Mouse (Mus musculus) retina, adult 2 months (tissue): ENCODE data around the gene Kri1.
"Not testable (repeated sequence)": the region's sequence is repeated elsewhere in the genome, so short reads cannot be mapped to it uniquely, and the experiment has no call there.

Source experiments
- DNase-seq: peaks from one replicate; pipeline ENCODE4 v3.0.0-alpha.2; 2012; ENCODE audit warnings: low read depth, low spot score

Gene Kri1

GRCm38 (mm10) chr9:21274336-21274735 lies 13.4 kb downstream of the Kri1 start:
- no peak for DNase-seq

- DNase-seq: no peak
Measured at GRCm38 (mm10) chr9:21273520-21274228, 14.1 kb downstream of the Kri1 start.

GRCm38 (mm10) chr9:21273094-21273493 lies 14.7 kb downstream of the Kri1 start:
- DNase-seq: no peak

GRCm38 (mm10) chr9:21272391-21272790 lies 15.4 kb downstream of the Kri1 start:
- DNase-seq: no peak

GRCm38 (mm10) chr9:21269590-21269989 lies 18.2 kb downstream of the Kri1 start:
- not testable (repeated sequence) for DNase-seq

GRCm38 (mm10) chr9:21268305-21268704 lies 19.5 kb downstream of the Kri1 start:
- no peak for DNase-seq

GRCm38 (mm10) chr9:21266889-21267288 lies 20.9 kb downstream of the Kri1 start:
- DNase-seq: no peak

- no peak for DNase-seq
Measured at GRCm38 (mm10) chr9:21265611-21266010, 22.2 kb downstream of the Kri1 start.

- DNase-seq: peak; percentile 97
Measured at GRCm38 (mm10) chr9:21265000-21265561, 22.7 kb downstream of the Kri1 start, which contains the start of gene Atg4d. Gene Atg4d (plus strand): TSS chr9:21265293.

GRCm38 (mm10) chr9:21264272-21264999 lies 23.3 kb downstream of the Kri1 start:
- DNase-seq: no peak

- DNase-seq: no peak
Measured at GRCm38 (mm10) chr9:21261831-21262230, 25.9 kb downstream of the Kri1 start.

- no peak for DNase-seq
Measured at GRCm38 (mm10) chr9:21260491-21261040, 27.2 kb downstream of the Kri1 start.

- DNase-seq: not testable (repeated sequence)
Measured at GRCm38 (mm10) chr9:21256349-21256748, 31.4 kb downstream of the Kri1 start.

GRCm38 (mm10) chr9:21254690-21255089 lies 33.1 kb downstream of the Kri1 start:
- DNase-seq: no peak

GRCm38 (mm10) chr9:21251116-21251735 lies 36.5 kb downstream of the Kri1 start:
- DNase-seq: no peak

- no peak for DNase-seq
Measured at GRCm38 (mm10) chr9:21250509-21250908, 37.3 kb downstream of the Kri1 start.

GRCm38 (mm10) chr9:21249629-21250508 lies 37.9 kb downstream of the Kri1 start:
- DNase-seq: no peak

- no peak for DNase-seq
Measured at GRCm38 (mm10) chr9:21248326-21248725, 39.4 kb downstream of the Kri1 start, which contains the start of gene S1pr5. Gene S1pr5 (minus strand): TSS chr9:21248443.

GRCm38 (mm10) chr9:21246342-21246741 lies 41.4 kb downstream of the Kri1 start:
- no peak for DNase-seq

GRCm38 (mm10) chr9:21245113-21245487 lies 42.7 kb downstream of the Kri1 start:
- no peak for DNase-seq
